ENCODE assay signal across 13 mouse cellular contexts in the genomic region with DNA sequence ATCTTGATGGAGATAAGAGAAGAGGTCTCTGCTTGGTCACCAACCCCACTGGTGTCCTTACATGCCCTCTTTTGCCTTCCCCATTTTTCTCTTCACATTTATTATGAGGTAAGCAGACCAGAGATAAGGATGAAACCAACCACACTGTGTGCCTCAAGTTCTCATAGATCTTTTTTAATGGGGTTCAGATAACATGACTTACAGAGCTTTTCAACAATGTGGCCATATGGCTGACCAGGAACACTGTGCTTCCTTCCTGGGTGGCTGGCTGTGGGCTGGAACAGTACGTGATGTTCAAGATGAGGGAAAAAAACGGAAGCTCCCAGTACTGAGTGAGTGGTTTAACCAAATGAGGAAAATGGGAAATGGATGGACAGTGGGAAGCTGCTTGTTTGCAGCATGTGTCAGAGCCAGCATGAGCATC.
DNase-seq lines count a peak whose midpoint lies in the region; ATAC-seq and TF ChIP-seq lines count a peak whose summit lies in the region.
"Had no signal": no experiment of that assay in that cellular context is flagged by ENCODE, and none has a peak within 500 bp of the region (broad histone marks: within the 10 kb centered on the region; RNA-seq: fewer than 3 reads in every experiment).

No protein-coding gene starts in this region.

- no peaks in the 10 kb centered on the region for H3K4me1 ChIP-seq in liver, postnatal 0 days (ENCODE audit: insufficient read depth)
- H3K4me1 ChIP-seq in liver, embryonic 11.5 days (replicated peaks; ENCODE audit: control insufficient read depth, insufficient read depth, low read length), result 0 out of 2 replicates have a peak, but pooled peaks cover 3% of the 10 kb centered on the region
- peaks cover 9% of the 10 kb centered on the region for H3K4me1 ChIP-seq in kidney, adult 2 months (ENCODE audit: control insufficient read depth, insufficient read depth, low read length)
- H3K4me1 ChIP-seq in stomach, embryonic 14.5 days (ENCODE audit: control insufficient read depth, insufficient read depth, low read length), result peaks cover 15% of the 10 kb centered on the region

- no peaks in the 10 kb centered on the region for H3K36me3 ChIP-seq in liver, postnatal 0 days (replicated peaks; ENCODE audit: insufficient read depth, low read length)
- H3K36me3 ChIP-seq in liver, embryonic 11.5 days (ENCODE audit: control insufficient read depth, insufficient read depth, low read length), result no peaks in the 10 kb centered on the region
- H3K36me3 ChIP-seq in kidney, adult 2 months (ENCODE audit: control insufficient read depth, insufficient read depth, low read length), result no peaks in the 10 kb centered on the region
- H3K36me3 ChIP-seq in stomach, embryonic 14.5 days (ENCODE audit: control insufficient read depth, insufficient read depth, low read length), result no peaks in the 10 kb centered on the region
- H3K36me3 ChIP-seq: forebrain, embryonic 15.5 days; limb, embryonic 15.5 days; midbrain, embryonic 12.5 days had no signal

- peak; percentile 57 for ATAC-seq in liver, postnatal 0 days
- ATAC-seq in liver, embryonic 11.5 days (replicated peaks; ENCODE audit: low FRiP score), result no peak
- no peak for ATAC-seq in stomach, embryonic 14.5 days (ENCODE audit: insufficient number of reproducible peaks, insufficient read depth, low FRiP score, low read depth)
- ATAC-seq: forebrain, embryonic 15.5 days had no signal

- WGBS in liver, postnatal 0 days (ENCODE audit: insufficient replicate concordance), result 39% methylated on average over 2 of the region's 2 CpGs
- WGBS in liver, embryonic 11.5 days, result 33% methylated on average over 2 of the region's 2 CpGs
- 70% methylated on average over 2 of the region's 2 CpGs for WGBS in kidney, adult 2 months
- WGBS in stomach, embryonic 14.5 days, result 57% methylated on average over 2 of the region's 2 CpGs

- no peak overlapping the region for H3K4me3 ChIP-seq in liver, postnatal 0 days (ENCODE audit: low read depth, low read length)
- no peak overlapping the region for H3K4me3 ChIP-seq in liver, embryonic 11.5 days (ENCODE audit: low read depth, low read length)
- no peak overlapping the region for H3K4me3 ChIP-seq in kidney, adult 2 months (ENCODE audit: insufficient read depth, low read depth, low read length)
- H3K4me3 ChIP-seq in stomach, embryonic 14.5 days (ENCODE audit: low read depth, low read length), result no peak overlapping the region
- H3K4me3 ChIP-seq: forebrain, embryonic 15.5 days; layer of hippocampus, adult 2 months; limb, embryonic 15.5 days; midbrain, embryonic 12.5 days had no signal

- peak; percentile 12 for DNase-seq in adrenal gland, postnatal 10 days
- no peak for DNase-seq in adrenal gland, postnatal 36 days
- DNase-seq in liver, postnatal 0 days, result no peak
- no peak for DNase-seq in liver, embryonic 11.5 days (ENCODE audit: low spot score)
- peak; percentile 69 for DNase-seq in kidney, adult 2 months
- no peak for DNase-seq in ovary, postnatal 36 days (ENCODE audit: low spot score)
- no peak for DNase-seq in T-cell, adult 2 months (ENCODE audit: low spot score)
- DNase-seq: thymus, postnatal 25 days had no signal

- H3K27ac ChIP-seq in liver, postnatal 0 days (ENCODE audit: low read depth), result no peak overlapping the region
- no peak overlapping the region for H3K27ac ChIP-seq in liver, embryonic 11.5 days (ENCODE audit: low read depth, low read length)
- peak overlapping the region; percentile 78 for H3K27ac ChIP-seq in kidney, adult 2 months (ENCODE audit: insufficient read depth, low read depth, low read length)
- H3K27ac ChIP-seq in stomach, embryonic 14.5 days (ENCODE audit: low read length), result peak overlapping the region; percentile 44; the same call in 1 of the 2 replicates
- H3K27ac ChIP-seq: forebrain, embryonic 15.5 days; layer of hippocampus, adult 2 months; limb, embryonic 15.5 days; midbrain, embryonic 12.5 days had no signal

- no peak overlapping the region for H3K4me2 ChIP-seq in liver, postnatal 0 days (ENCODE audit: low read depth, low read length)
- H3K4me2 ChIP-seq in liver, embryonic 11.5 days, result no peak overlapping the region
- no peak overlapping the region for H3K4me2 ChIP-seq in stomach, embryonic 14.5 days (replicated peaks; ENCODE audit: low read depth, low read length)
- H3K4me2 ChIP-seq: forebrain, embryonic 15.5 days; limb, embryonic 15.5 days; midbrain, embryonic 12.5 days had no signal

- peak; percentile 78 for TF ChIP-seq EP300 in liver, postnatal 0 days (IDR thresholded peaks at IDR 0.05; ENCODE audit: low read depth)

- no peaks in the 10 kb centered on the region for H3K9me3 ChIP-seq in liver, postnatal 0 days (ENCODE audit: low read length)
- H3K9me3 ChIP-seq in liver, embryonic 11.5 days (ENCODE audit: control insufficient read depth, low read length), result no peaks in the 10 kb centered on the region
- no peaks in the 10 kb centered on the region for H3K9me3 ChIP-seq in stomach, embryonic 14.5 days (ENCODE audit: control insufficient read depth, low read depth, low read length)
- H3K9me3 ChIP-seq: forebrain, embryonic 15.5 days; limb, embryonic 15.5 days; midbrain, embryonic 12.5 days had no signal

- no peak for TF ChIP-seq CTCF in liver, postnatal 0 days (IDR thresholded peaks at IDR 0.05; ENCODE audit: low read depth)
- TF ChIP-seq CTCF in kidney, adult 2 months (conservative IDR thresholded peaks at IDR 0.05; ENCODE audit: insufficient read depth, insufficient read length, low read depth, low read length), result no peak

- no peak for TF ChIP-seq POLR2A in kidney, adult 2 months (IDR thresholded peaks at IDR 0.05; ENCODE audit: low read depth, low read length)

- no peaks in the 10 kb centered on the region for H3K27me3 ChIP-seq in liver, postnatal 0 days (ENCODE audit: insufficient read depth, low read length)
- no peaks in the 10 kb centered on the region for H3K27me3 ChIP-seq in liver, embryonic 11.5 days (replicated peaks; ENCODE audit: control insufficient read depth, insufficient read depth, low read length)
- H3K27me3 ChIP-seq in kidney, adult 2 months (replicated peaks; ENCODE audit: control insufficient read depth, insufficient read depth, low read length), result no peaks in the 10 kb centered on the region
- H3K27me3 ChIP-seq in stomach, embryonic 14.5 days (ENCODE audit: control insufficient read depth, insufficient read depth, low read length), result no peaks in the 10 kb centered on the region
- H3K27me3 ChIP-seq: limb, embryonic 15.5 days; midbrain, embryonic 12.5 days had no signal

- H3K9ac ChIP-seq in liver, postnatal 0 days (replicated peaks), result no peak overlapping the region
- H3K9ac ChIP-seq in liver, embryonic 11.5 days (ENCODE audit: low read depth, low read length), result no peak overlapping the region
- no peak overlapping the region for H3K9ac ChIP-seq in stomach, embryonic 14.5 days (replicated peaks; ENCODE audit: low read depth, low read length)
- H3K9ac ChIP-seq: forebrain, embryonic 15.5 days; limb, embryonic 15.5 days; midbrain, embryonic 12.5 days had no signal

Comparison
In these comparisons a context has a peak if more than half of its experiments do, and no peak if none do; other contexts are left out.
1. DNase-seq: peak in adrenal gland, postnatal 10 days (single experiment) and kidney, adult 2 months (single experiment); none in adrenal gland, postnatal 36 days (0 of 2), liver, postnatal 0 days (single experiment), liver, embryonic 11.5 days (single experiment), ovary, postnatal 36 days (single experiment) and T-cell, adult 2 months (single experiment).
2. H3K27ac ChIP-seq: peak in kidney, adult 2 months (single experiment) and stomach, embryonic 14.5 days (single experiment); none in liver, postnatal 0 days (single experiment) and liver, embryonic 11.5 days (single experiment).